Mouse (Mus musculus) lung, embryonic 14.5 days (tissue): Measurements from ENCODE around the gene Prcp. TPM values are rescaled to one million over a fixed set of nuclear protein-coding genes. Genes with fewer than 3 reads are reported as not detected.

ENCODE experiments used
- ATAC-seq: fragments of 200-750 bp; cut with Nextera tagmentation; 2 replicates; pipeline ENCODE4 v1.8.0; 2017; ENCODE audit warnings: mild to moderate bottlenecking, moderate TSS enrichment, moderate library complexity; ENCODE audit not compliant: insufficient read depth
- DNase-seq: peaks from one replicate; pipeline ENCODE4 v3.0.0-alpha.2; 2015
- H3K27ac ChIP-seq: fragments of 300-500 bp; sonication (generic); 2 replicates; pipeline ENCODE4 v1.5.1; 2014; ENCODE audit warnings: low read depth, mild to moderate bottlenecking, moderate library complexity
- H3K27me3 ChIP-seq: fragments of 300-500 bp; sonication (generic); 2 replicates; pipeline ENCODE4 v1.6.1; 2014; ENCODE audit warnings: low read length, control low read depth; ENCODE audit not compliant: insufficient read depth
- H3K36me3 ChIP-seq: fragments of 300-500 bp; sonication (generic); 2 replicates; pipeline ENCODE4 v1.6.1; 2014; ENCODE audit warnings: control low read depth; ENCODE audit not compliant: insufficient read depth
- H3K4me1 ChIP-seq: fragments of 300-500 bp; sonication (generic); 2 replicates; pipeline ENCODE4 v1.6.1; 2014; ENCODE audit warnings: antibody characterized with exemption, control low read depth; ENCODE audit not compliant: insufficient read depth
- H3K4me2 ChIP-seq: fragments of 300-500 bp; sonication (generic); 2 replicates; pipeline ENCODE4 v1.6.1; 2014; ENCODE audit warnings: mild to moderate bottlenecking
- H3K4me3 ChIP-seq: fragments of 300-500 bp; sonication (generic); 2 replicates; pipeline ENCODE4 v1.5.1; 2014; ENCODE audit warnings: low read depth, low read length
- H3K9ac ChIP-seq: fragments of 300-500 bp; sonication (generic); 2 replicates; pipeline ENCODE4 v1.6.1; 2014
- H3K9me3 ChIP-seq: fragments of 300-500 bp; sonication (generic); 2 replicates; pipeline ENCODE4 v1.6.1; 2016; ENCODE audit warnings: low read depth, low read length, control low read depth
- CTCF ChIP-seq: IDR thresholded peaks from 2 replicates; pipeline ENCODE4 v1.5.1; 2016; ENCODE audit warnings: antibody characterized with exemption, low read depth
- WGBS: fragments of 180-500 bp; shearing (Covaris S2); extraction: QIAGEN DNeasy Blood & Tissue Kit; methylation state at CpG from one replicate; pipeline ENCODE4 v1.1.7; 2014; 5-methylcytosine and 5-hydroxymethylcytosine counted together
- polyA plus RNA-seq: library from polyadenylated mRNA; unstranded; fragments of >200 nt; fragmentation: Nextera tagmentation; extraction: Ambion mirVana; gene quantifications from 2 replicates; pipeline ENCODE4 v1.2.1, GENCODE M21; 2014

Prcp gene
- polyA plus RNA-seq, 1 experiment from 2014 or later: 42.2 TPM

- H3K36me3 ChIP-seq: no peaks in the 10 kb centered on the region
- 59% methylated on average over 3 of the region's 3 CpGs for WGBS
- H3K4me1 ChIP-seq: no peaks in the 10 kb centered on the region
- no peak overlapping the region for H3K9ac ChIP-seq
- no peak for TF ChIP-seq CTCF
- H3K4me2 ChIP-seq: no peak overlapping the region
- no peaks in the 10 kb centered on the region for H3K9me3 ChIP-seq
- H3K27ac ChIP-seq: no peak overlapping the region
- DNase-seq (no peak), ATAC-seq (no peak)
- H3K4me3 ChIP-seq: no peak overlapping the region
- H3K27me3 ChIP-seq: no peaks in the 10 kb centered on the region
Measured at GRCm38 (mm10) chr7:92837907-92838306, 36.4 kb upstream of the Prcp start.

GRCm38 (mm10) chr7:92842254-92842653, 32.0 kb upstream of the Prcp start:
- H3K27me3 ChIP-seq: no peaks in the 10 kb centered on the region
- ATAC-seq (no peak), DNase-seq (no peak)
- no peak overlapping the region for H3K4me2 ChIP-seq
- no peaks in the 10 kb centered on the region for H3K4me1 ChIP-seq
- H3K36me3 ChIP-seq: no peaks in the 10 kb centered on the region
- H3K4me3 ChIP-seq: no peak overlapping the region
- H3K27ac ChIP-seq: no peak overlapping the region
- 42% methylated on average over 2 of the region's 2 CpGs for WGBS
- TF ChIP-seq CTCF: no peak
- no peaks in the 10 kb centered on the region for H3K9me3 ChIP-seq
- no peak overlapping the region for H3K9ac ChIP-seq

- no peak for TF ChIP-seq CTCF
- no peak for ATAC-seq
- H3K4me2 ChIP-seq: no peak overlapping the region
- H3K27ac ChIP-seq: no peak overlapping the region
- no peak overlapping the region for H3K9ac ChIP-seq
- no peaks in the 10 kb centered on the region for H3K27me3 ChIP-seq
- H3K9me3 ChIP-seq: no peaks in the 10 kb centered on the region
- 88% methylated on average over 3 of the region's 3 CpGs for WGBS
- no peaks in the 10 kb centered on the region for H3K4me1 ChIP-seq
- H3K36me3 ChIP-seq: no peaks in the 10 kb centered on the region
- no peak overlapping the region for H3K4me3 ChIP-seq
- no peak for DNase-seq
Measured at GRCm38 (mm10) chr7:92848246-92848645, 26.0 kb upstream of the Prcp start.

GRCm38 (mm10) chr7:92866526-92866925, 7.7 kb upstream of the Prcp start:
- Histone ChIP-seq H3K36me3 (peaks cover 10% of the 10 kb centered on the region; the same call in 1 of the 2 replicates), H3K9ac (no peak overlapping the region), H3K4me2 (no peak overlapping the region), H3K4me1 (no peaks in the 10 kb centered on the region), H3K27me3 (no peaks in the 10 kb centered on the region), H3K27ac (no peak overlapping the region), H3K9me3 (no peaks in the 10 kb centered on the region), H3K4me3 (no peak overlapping the region)
- 19% methylated on average over 2 of the region's 2 CpGs for WGBS
- DNase-seq: peak; percentile 87
- TF ChIP-seq CTCF: peak; percentile 74
- no peak for ATAC-seq

- 70% methylated on average over 3 of the region's 3 CpGs for WGBS
Measured at GRCm38 (mm10) chr7:92870161-92870560, 4.1 kb upstream of the Prcp start.

GRCm38 (mm10) chr7:92871596-92871995, 2.7 kb upstream of the Prcp start:
- Histone ChIP-seq H3K27me3 (no peaks in the 10 kb centered on the region), H3K9ac (no peak overlapping the region), H3K4me3 (no peak overlapping the region), H3K36me3 (no peaks in the 10 kb centered on the region), H3K27ac (no peak overlapping the region), H3K9me3 (no peaks in the 10 kb centered on the region), H3K4me2 (no peak overlapping the region), H3K4me1 (peaks cover 9% of the 10 kb centered on the region; the same call in 1 of the 2 replicates)
- DNase-seq: no peak
- 87% methylated on average over 4 of the region's 4 CpGs for WGBS
- no peak for TF ChIP-seq CTCF
- no peak for ATAC-seq

More at GRCm38 (mm10) chr7:92870161-92870560, 4.1 kb upstream of the Prcp start:
- no peaks in the 10 kb centered on the region for H3K9me3 ChIP-seq
- H3K9ac ChIP-seq: no peak overlapping the region
- peaks cover 3% of the 10 kb centered on the region; the same call in 1 of the 2 replicates for H3K4me1 ChIP-seq
- H3K27me3 ChIP-seq: no peaks in the 10 kb centered on the region
- TF ChIP-seq CTCF: peak; percentile 38
- H3K4me2 ChIP-seq: no peak overlapping the region
- ATAC-seq (no peak), DNase-seq (peak; percentile 60)
- H3K4me3 ChIP-seq: no peak overlapping the region
- H3K27ac ChIP-seq: no peak overlapping the region
- no peaks in the 10 kb centered on the region for H3K36me3 ChIP-seq

GRCm38 (mm10) chr7:92874761-92875408, 615 bp downstream of the Prcp start:
- DNase-seq (peak; percentile 94), ATAC-seq (peak; percentile 90)
- no peaks in the 10 kb centered on the region for H3K27me3 ChIP-seq
- no peak for TF ChIP-seq CTCF
- H3K36me3 ChIP-seq: no peaks in the 10 kb centered on the region
- peak overlapping the region; percentile 77 for H3K4me2 ChIP-seq
- peak overlapping the region; percentile 63 for H3K4me3 ChIP-seq
- under 1% methylated on average over 29 of the region's 29 CpGs for WGBS
- H3K27ac ChIP-seq: peak overlapping the region; percentile 99
- no peaks in the 10 kb centered on the region for H3K9me3 ChIP-seq
- H3K9ac ChIP-seq: peak overlapping the region; percentile 78
- peaks cover 9% of the 10 kb centered on the region; the same call in 1 of the 2 replicates for H3K4me1 ChIP-seq
